Mouse (Mus musculus) kidney, postnatal 0 days (tissue): ENCODE data around the gene Bag6. TPM values are rescaled to one million over a fixed set of nuclear protein-coding genes. Genes with fewer than 3 reads are reported as not detected.

ENCODE experiments used
- ATAC-seq: fragments of 200-750 bp; cut with Nextera tagmentation; replicated peaks from 2 replicates; pipeline ENCODE4 v1.8.0; 2017; ENCODE audit warnings: low read depth, moderate number of reproducible peaks, moderate TSS enrichment, moderate library complexity; ENCODE audit not compliant: low FRiP score
- DNase-seq: peaks from one replicate; pipeline ENCODE4 v3.0.0-alpha.2; 2016; ENCODE audit warnings: low spot score
- H3K27ac ChIP-seq: fragments of 300-500 bp; sonication (generic); 2 replicates; pipeline ENCODE4 v1.5.1; 2014; ENCODE audit warnings: mild to moderate bottlenecking
- H3K27me3 ChIP-seq: fragments of 300-500 bp; sonication (generic); 2 replicates; pipeline ENCODE4 v1.6.1; 2014; ENCODE audit warnings: low read length, mixed read lengths; ENCODE audit not compliant: insufficient read depth
- H3K36me3 ChIP-seq: fragments of 300-500 bp; sonication (generic); 2 replicates; pipeline ENCODE4 v1.6.1; 2014; ENCODE audit warnings: low read length, mixed read lengths; ENCODE audit not compliant: insufficient read depth
- H3K4me1 ChIP-seq: fragments of 300-500 bp; sonication (generic); replicated peaks from 2 replicates; pipeline ENCODE4 v1.6.1; 2014; ENCODE audit warnings: antibody characterized with exemption, low read length, mixed read lengths; ENCODE audit not compliant: insufficient read depth
- H3K4me2 ChIP-seq: fragments of 300-500 bp; sonication (generic); 2 replicates; pipeline ENCODE4 v1.6.1; 2014; ENCODE audit warnings: mild to moderate bottlenecking, low read length, moderate library complexity, mixed read lengths
- H3K4me3 ChIP-seq: fragments of 300-500 bp; sonication (generic); replicated peaks from 2 replicates; pipeline ENCODE4 v1.5.1; 2014; ENCODE audit warnings: low read depth, low read length
- H3K9ac ChIP-seq: fragments of 300-500 bp; sonication (generic); 2 replicates; pipeline ENCODE4 v1.6.1; 2014; ENCODE audit warnings: low read depth, low read length
- H3K9me3 ChIP-seq: fragments of 300-500 bp; sonication (generic); replicated peaks from 2 replicates; pipeline ENCODE4 v1.6.1; 2016; ENCODE audit warnings: low read length, inconsistent platforms, mixed read lengths
- CTCF ChIP-seq: IDR thresholded peaks from 2 replicates; pipeline ENCODE4 v1.5.1; 2016; ENCODE audit warnings: antibody characterized with exemption, low read depth, mild to moderate bottlenecking, moderate library complexity
- WGBS: fragments of 180-500 bp; shearing (Covaris S2); extraction: QIAGEN DNeasy Blood & Tissue Kit; methylation state at CpG from one replicate; pipeline ENCODE4 v1.1.7; 2014; 5-methylcytosine and 5-hydroxymethylcytosine counted together
- microRNA-seq: library from miRNA; unstranded; fragments of <30 nt; microRNA quantifications from one replicate; pipeline ENCODE4, GENCODE M21; 2016
- polyA plus RNA-seq: library from polyadenylated mRNA; unstranded; fragments of >200 nt; fragmentation: Nextera tagmentation; extraction: Ambion mirVana; gene quantifications from 2 replicates; pipeline ENCODE4 v1.2.1, GENCODE M21; 2015

The Bag6 gene
- polyA plus RNA-seq, 1 experiment from 2014 or later: 50.2 TPM

DNA sequence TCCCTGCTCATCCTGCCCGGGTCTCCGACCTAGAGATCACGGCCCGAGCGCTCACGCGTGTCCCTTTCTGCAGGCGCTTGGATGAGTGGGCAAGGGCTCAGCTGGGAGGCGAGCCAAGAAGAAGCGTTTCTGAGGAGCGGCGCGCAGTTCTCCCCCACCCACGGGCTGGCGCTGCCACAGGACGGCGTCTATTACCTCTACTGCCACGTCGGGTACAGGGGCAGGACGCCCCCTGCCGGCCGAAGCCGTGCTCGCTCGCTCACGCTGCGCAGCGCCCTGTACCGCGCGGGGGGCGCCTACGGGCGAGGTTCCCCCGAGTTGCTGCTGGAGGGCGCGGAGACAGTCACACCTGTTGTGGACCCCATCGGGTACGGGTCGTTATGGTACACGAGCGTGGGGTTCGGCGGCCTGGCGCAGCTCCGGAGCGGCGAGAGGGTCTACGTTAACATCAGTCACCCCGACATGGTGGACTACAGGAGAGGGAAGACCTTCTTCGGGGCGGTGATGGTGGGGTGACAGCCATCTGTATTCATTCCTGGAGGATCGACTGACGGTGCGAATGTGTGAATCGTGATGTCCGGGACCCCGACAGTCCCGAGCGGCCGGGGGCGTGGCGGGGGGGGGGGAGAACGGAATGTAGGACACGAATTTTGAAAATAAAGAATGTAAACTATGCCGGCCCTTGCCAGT, 60.8 kb downstream of the Bag6 start:
- H3K27ac ChIP-seq: no peak overlapping the region
- peaks cover 7% of the 10 kb centered on the region; the same call in 1 of the 2 replicates for H3K27me3 ChIP-seq
- H3K9ac ChIP-seq: peak overlapping the region; percentile 56
- ATAC-seq (peak; percentile 74), DNase-seq (peak; percentile 77)
- WGBS: 1% methylated on average over 66 of the region's 66 CpGs
- peak overlapping the region; percentile 91 for H3K4me2 ChIP-seq
- peak overlapping the region; percentile 43 for H3K4me3 ChIP-seq
- no peaks in the 10 kb centered on the region for H3K9me3 ChIP-seq
- peaks cover 3% of the 10 kb centered on the region; the same call in 1 of the 2 replicates for H3K4me1 ChIP-seq
- peak; percentile 87 for TF ChIP-seq CTCF
- H3K36me3 ChIP-seq: no peaks in the 10 kb centered on the region

DNA sequence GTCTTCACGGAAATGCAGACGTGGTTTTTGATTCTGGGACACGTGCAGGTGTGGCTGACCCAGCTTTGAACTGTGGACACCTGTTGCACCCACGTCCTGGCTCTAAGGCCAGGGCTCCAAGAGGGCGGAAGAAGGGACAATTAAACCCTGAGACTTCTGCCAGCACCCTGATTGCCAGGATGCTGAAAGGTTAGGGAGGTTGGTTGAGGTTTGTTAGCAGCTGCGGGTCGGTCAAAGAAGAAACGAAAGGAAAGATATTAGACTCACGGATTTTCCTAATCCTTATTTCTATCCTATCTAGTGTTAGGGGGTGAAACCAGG, 61.3 kb downstream of the Bag6 start:
- ATAC-seq: 0 out of 2 replicates have a peak, but pooled peaks have one; percentile 23
- no peak for TF ChIP-seq CTCF
- H3K36me3 ChIP-seq: no peaks in the 10 kb centered on the region
- H3K9ac ChIP-seq: peak overlapping the region; percentile 56; the same call in 1 of the 2 replicates
- H3K27me3 ChIP-seq: peaks cover 7% of the 10 kb centered on the region; the same call in 1 of the 2 replicates
- H3K27ac ChIP-seq: no peak overlapping the region
- H3K4me2 ChIP-seq: peak overlapping the region; percentile 91
- no peak for DNase-seq
- H3K9me3 ChIP-seq: no peaks in the 10 kb centered on the region
- WGBS: 24% methylated on average over 9 of the region's 9 CpGs
- H3K4me1 ChIP-seq: peaks cover 3% of the 10 kb centered on the region; the same call in 1 of the 2 replicates
- H3K4me3 ChIP-seq: peak overlapping the region; percentile 43

Small RNA genes within 50 kb of the gene (microRNA-seq; reads per million reads assigned to microRNA genes)
- gene Mir6973a: not detected

Other genes with a start within 250 kb of the Bag6 start
- gene C2, start 236.9 kb upstream of the Bag6 start, polyA plus RNA-seq: 7.0 and 7.4 TPM in 2 replicates
- gene Ehmt2, start 236.7 kb upstream of the Bag6 start, polyA plus RNA-seq: 44.1 and 49.1 TPM in 2 replicates
- 24.2 and 27.3 TPM in 2 replicates for gene Slc44a4, start 220.7 kb upstream of the Bag6 start, polyA plus RNA-seq
- 92.0 and 101 TPM in 2 replicates for gene Neu1, start 203.9 kb upstream of the Bag6 start, polyA plus RNA-seq
- 2.2 and 2.6 TPM in 2 replicates for gene Hspa1b, start 175.9 kb upstream of the Bag6 start, polyA plus RNA-seq
- not detected in 2 replicates for gene Gm20481, start 165.3 kb upstream of the Bag6 start, polyA plus RNA-seq
- gene Hspa1a, start 163.0 kb upstream of the Bag6 start, polyA plus RNA-seq: 22.4 and 23.5 TPM in 2 replicates
- gene Hspa1l, start 162.5 kb upstream of the Bag6 start, polyA plus RNA-seq: 0.54 and 0.72 TPM in 2 replicates
- gene Lsm2, start 153.3 kb upstream of the Bag6 start, polyA plus RNA-seq: 133 and 141 TPM in 2 replicates
- 61.3 and 63.3 TPM in 2 replicates for gene Vars, start 134.2 kb upstream of the Bag6 start, polyA plus RNA-seq
- 0.16 and 0.20 TPM in 2 replicates for gene Vwa7, start 118.6 kb upstream of the Bag6 start, polyA plus RNA-seq
- gene Sapcd1, start 107.2 kb upstream of the Bag6 start, polyA plus RNA-seq: 2.3 and 3.7 TPM in 2 replicates
- 2.7 and 3.0 TPM in 2 replicates for gene Msh5, start 88.4 kb upstream of the Bag6 start, polyA plus RNA-seq
- gene Clic1, start 85.2 kb upstream of the Bag6 start, polyA plus RNA-seq: 266 and 282 TPM in 2 replicates
- gene Ddah2, start 76.1 kb upstream of the Bag6 start, polyA plus RNA-seq: 227 and 244 TPM in 2 replicates
- gene Ly6g6c, start 69.8 kb upstream of the Bag6 start, polyA plus RNA-seq: not detected in 2 replicates
- 0.36 and 0.45 TPM in 2 replicates for gene Mpig6b, start 69.0 kb upstream of the Bag6 start, polyA plus RNA-seq
- gene Ly6g6e, start 58.3 kb upstream of the Bag6 start, polyA plus RNA-seq: 1.3 and 1.6 TPM in 2 replicates
- 7.6 and 7.8 TPM in 2 replicates for gene Ly6g6d, start 57.1 kb upstream of the Bag6 start, polyA plus RNA-seq
- gene Ly6g6f, start 49.6 kb upstream of the Bag6 start, polyA plus RNA-seq: not detected in 2 replicates
- 109 and 113 TPM in 2 replicates for gene Abhd16a, start 45.9 kb upstream of the Bag6 start, polyA plus RNA-seq
- not detected in 2 replicates for gene Ly6g5c, start 26.9 kb upstream of the Bag6 start, polyA plus RNA-seq
- gene Ly6g5b, start 19.8 kb upstream of the Bag6 start, polyA plus RNA-seq: 0.69 and 1.1 TPM in 2 replicates
- gene Gpank1, start 13.7 kb upstream of the Bag6 start, polyA plus RNA-seq: 14.6 and 15.2 TPM in 2 replicates
- gene Csnk2b, start 13.1 kb upstream of the Bag6 start, polyA plus RNA-seq: 300 and 312 TPM in 2 replicates
- 10.5 and 11.9 TPM in 2 replicates for gene D17H6S53E, start 8.8 kb upstream of the Bag6 start, polyA plus RNA-seq
- 59.6 and 64.2 TPM in 2 replicates for gene Apom, start 3.1 kb upstream of the Bag6 start, polyA plus RNA-seq
- 79.2 and 94.5 TPM in 2 replicates for gene Prrc2a, start 29.7 kb downstream of the Bag6 start, polyA plus RNA-seq
- 13.1 and 14.8 TPM in 2 replicates for gene Aif1, start 40.9 kb downstream of the Bag6 start, polyA plus RNA-seq
- 11.4 and 15.0 TPM in 2 replicates for gene Lst1, start 53.3 kb downstream of the Bag6 start, polyA plus RNA-seq
- 0.98 and 1.0 TPM in 2 replicates for gene Ltb, start 59.3 kb downstream of the Bag6 start, polyA plus RNA-seq
- 0.19 and 0.25 TPM in 2 replicates for gene Tnf, start 66.8 kb downstream of the Bag6 start, polyA plus RNA-seq
- 0.15 TPM in 1 of 2 replicates, not detected in the other for gene Lta, start 70.2 kb downstream of the Bag6 start, polyA plus RNA-seq
- 0.25 and 0.29 TPM in 2 replicates for gene Gm16181, start 85.7 kb downstream of the Bag6 start, polyA plus RNA-seq
- 6.6 and 6.7 TPM in 2 replicates for gene Atp6v1g2, start 98.5 kb downstream of the Bag6 start, polyA plus RNA-seq
- 11.7 and 14.5 TPM in 2 replicates for gene Nfkbil1, start 100.6 kb downstream of the Bag6 start, polyA plus RNA-seq
- 303 and 329 TPM in 2 replicates for gene Ddx39b, start 106.6 kb downstream of the Bag6 start, polyA plus RNA-seq
- gene H2-D1, start 127.6 kb downstream of the Bag6 start, polyA plus RNA-seq: 111 and 125 TPM in 2 replicates
- not detected in 2 replicates for gene H2-Q1, start 185.2 kb downstream of the Bag6 start, polyA plus RNA-seq
- gene H2-Q2, start 207.1 kb downstream of the Bag6 start, polyA plus RNA-seq: 4.6 and 6.1 TPM in 2 replicates
- gene H2-Q4, start 244.4 kb downstream of the Bag6 start, polyA plus RNA-seq: 6.1 and 6.8 TPM in 2 replicates